Mouse (Mus musculus) forebrain, embryonic 10.5 days (tissue): Measurements from ENCODE around the gene Ccdc88a. TPM values are rescaled to one million over a fixed set of nuclear protein-coding genes. Genes with fewer than 3 reads are reported as not detected.
"Not testable (repeated sequence)": the region's sequence is repeated elsewhere in the genome, so short reads cannot be mapped to it uniquely, and the experiment has no call there.

Experiments used
- DNase-seq: peaks from one replicate; pipeline ENCODE4 v3.0.0-alpha.2; 2017; ENCODE audit warnings: low spot score; ENCODE audit errors: extremely low spot score
- H3K27ac ChIP-seq: fragments of 300-500 bp; sonication (generic); 2 replicates; pipeline ENCODE4 v1.5.1; 2016; ENCODE audit warnings: mild to moderate bottlenecking
- H3K27me3 ChIP-seq: fragments of 300-500 bp; sonication (generic); 2 replicates; pipeline ENCODE4 v1.6.1; 2016; ENCODE audit warnings: mild to moderate bottlenecking; ENCODE audit not compliant: poor library complexity, severe bottlenecking
- H3K36me3 ChIP-seq: fragments of 300-500 bp; sonication (generic); replicated peaks from 2 replicates; pipeline ENCODE4 v1.6.1; 2016; ENCODE audit warnings: mild to moderate bottlenecking, moderate library complexity
- H3K4me1 ChIP-seq: fragments of 300-500 bp; sonication (generic); 2 replicates; pipeline ENCODE4 v1.6.1; 2016
- H3K4me3 ChIP-seq: fragments of 300-500 bp; sonication (generic); 2 replicates; pipeline ENCODE4 v1.5.1; 2016; ENCODE audit warnings: mild to moderate bottlenecking, moderate library complexity
- H3K9me3 ChIP-seq: fragments of 300-500 bp; sonication (generic); 2 replicates; pipeline ENCODE4 v1.6.1; 2016; ENCODE audit warnings: mild to moderate bottlenecking, moderate library complexity
- WGBS: fragments of 180-500 bp; shearing (Covaris S2); methylation state at CpG from one replicate; pipeline ENCODE4 v1.1.7; 2016; 5-methylcytosine and 5-hydroxymethylcytosine counted together
- polyA plus RNA-seq: library from polyadenylated mRNA; unstranded; fragments of >200 nt; fragmentation: Nextera tagmentation; extraction: Ambion mirVana; gene quantifications from 2 replicates; pipeline ENCODE4 v1.2.1, GENCODE M21; 2016

Ccdc88a gene
- polyA plus RNA-seq, 1 experiment from 2014 or later: 36.5 TPM

DNA sequence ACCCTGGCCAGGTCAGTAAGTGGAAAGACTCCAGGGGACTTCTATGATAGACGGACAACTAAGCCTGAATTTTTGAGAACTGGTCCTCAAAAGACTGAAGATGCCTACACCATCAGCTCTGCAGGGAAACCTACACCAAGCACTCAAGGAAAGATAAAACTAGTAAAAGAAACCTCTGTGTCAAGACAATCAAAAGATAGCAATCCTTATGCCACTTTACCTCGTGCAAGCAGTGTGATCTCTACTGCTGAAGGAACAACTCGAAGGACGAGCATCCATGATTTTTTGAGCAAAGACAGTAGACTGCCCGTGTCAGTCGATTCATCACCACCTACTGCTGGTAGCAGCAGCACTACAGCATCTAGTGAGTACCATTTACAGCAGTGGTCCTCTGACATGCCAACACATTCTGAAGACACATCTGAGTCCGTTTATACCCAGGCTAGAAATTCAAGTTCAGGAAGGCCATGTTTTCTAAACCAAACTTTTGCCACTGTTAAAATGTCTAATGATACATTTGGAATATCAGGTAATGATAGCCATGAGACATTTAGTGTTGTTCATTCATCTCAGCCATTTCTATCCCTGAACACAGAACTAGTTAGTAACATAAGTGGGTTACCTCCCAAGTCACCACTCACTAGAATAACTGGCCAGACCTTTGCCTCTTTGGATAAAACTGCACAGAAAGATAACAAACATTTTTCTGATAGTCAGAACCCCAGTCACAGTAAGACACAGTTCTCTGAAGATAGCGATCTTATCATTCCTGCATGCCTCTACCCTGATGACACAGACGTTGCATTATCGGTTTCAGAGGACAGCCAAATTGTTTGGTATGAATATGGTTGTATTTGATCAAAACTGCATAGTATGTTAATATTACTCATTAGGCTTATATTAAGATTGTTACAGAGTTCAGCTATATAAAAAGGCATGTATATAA lies 130.8 kb downstream of the Ccdc88a start:
- Histone ChIP-seq H3K36me3 (peaks cover 51% of the 10 kb centered on the region), H3K9me3 (no peaks in the 10 kb centered on the region), H3K4me1 (no peaks in the 10 kb centered on the region), H3K27me3 (no peaks in the 10 kb centered on the region), H3K27ac (no peak overlapping the region), H3K4me3 (no peak overlapping the region)
- 93% methylated on average over 10 of the region's 10 CpGs for WGBS
- no peak for DNase-seq

DNA sequence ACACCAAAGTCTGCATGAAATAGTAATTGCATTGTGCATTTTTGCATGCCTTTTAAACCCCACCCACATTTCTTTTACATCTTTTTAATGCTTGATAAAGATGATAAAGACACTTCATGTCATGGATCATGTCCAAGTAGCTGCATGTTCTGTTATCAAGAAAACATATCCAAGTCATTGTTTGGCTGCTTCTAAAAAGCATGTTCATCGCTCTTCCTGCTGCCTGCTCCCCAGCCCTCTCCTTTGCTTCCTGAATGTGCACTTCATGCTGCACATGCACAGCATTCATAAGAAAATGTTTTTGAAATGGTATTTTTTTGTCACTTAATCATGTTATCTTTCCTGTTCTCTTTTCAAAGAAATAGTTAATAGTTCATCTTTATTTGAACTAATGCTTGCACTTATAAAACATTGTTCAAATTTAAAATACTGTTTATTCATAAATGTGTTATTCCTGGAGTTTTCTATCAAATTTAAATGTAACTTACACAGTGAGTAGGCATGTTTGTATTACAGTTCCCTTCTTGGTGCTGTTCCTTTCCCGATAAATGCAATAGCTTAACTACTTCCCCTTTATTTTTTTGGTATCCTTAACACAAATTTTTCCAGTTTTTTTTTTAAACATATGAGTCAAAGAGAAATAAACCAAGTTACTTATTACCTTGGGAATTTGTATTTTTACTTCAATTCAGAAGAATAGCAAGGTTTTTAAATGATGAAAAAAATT lies 131.6 kb downstream of the Ccdc88a start:
- Histone ChIP-seq H3K27me3 (no peaks in the 10 kb centered on the region), H3K9me3 (no peaks in the 10 kb centered on the region), H3K36me3 (peaks cover 48% of the 10 kb centered on the region), H3K4me3 (no peak overlapping the region), H3K4me1 (no peaks in the 10 kb centered on the region), H3K27ac (no peak overlapping the region)
- DNase-seq: no peak
- 97% methylated on average over 2 of the region's 2 CpGs for WGBS

DNA sequence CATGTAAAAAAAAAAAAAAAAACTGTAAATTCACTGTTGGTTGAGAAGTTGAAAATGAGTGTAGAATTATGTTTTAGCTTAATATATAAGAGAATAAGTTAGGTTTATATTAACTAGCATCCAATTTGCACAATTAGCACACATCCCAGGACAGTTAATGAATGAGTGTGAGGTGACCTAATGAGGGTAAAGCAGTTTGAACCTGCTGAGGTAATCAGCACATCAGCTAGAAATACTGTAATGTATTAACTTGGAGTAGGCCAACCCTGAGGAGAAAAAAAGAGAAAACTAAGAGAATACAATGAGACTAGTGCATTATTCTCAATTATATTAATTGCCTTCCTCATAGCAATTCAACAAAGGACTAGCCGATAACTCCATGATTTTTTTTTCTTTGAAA lies 136.0 kb downstream of the Ccdc88a start:
- DNase-seq: no peak
- H3K9me3 ChIP-seq: no peaks in the 10 kb centered on the region
- 98% methylated on average over 1 of the region's 1 CpGs for WGBS
- no peak overlapping the region for H3K4me3 ChIP-seq
- H3K27ac ChIP-seq: no peak overlapping the region
- H3K4me1 ChIP-seq: peaks cover 9% of the 10 kb centered on the region
- H3K36me3 ChIP-seq: peaks cover 46% of the 10 kb centered on the region
- no peaks in the 10 kb centered on the region for H3K27me3 ChIP-seq

- Histone ChIP-seq H3K27ac (no peak overlapping the region), H3K27me3 (no peaks in the 10 kb centered on the region), H3K4me1 (peaks cover 10% of the 10 kb centered on the region), H3K9me3 (no peaks in the 10 kb centered on the region), H3K36me3 (peaks cover 27% of the 10 kb centered on the region), H3K4me3 (no peak overlapping the region)
- DNase-seq: no peak
- WGBS: 96% methylated on average over 4 of the region's 4 CpGs
Measured at GRCm38 (mm10) chr11:29512818-29513535, 139.5 kb downstream of the Ccdc88a start.

- Histone ChIP-seq H3K36me3 (peaks cover 27% of the 10 kb centered on the region), H3K4me1 (peaks cover 10% of the 10 kb centered on the region), H3K9me3 (no peaks in the 10 kb centered on the region), H3K27ac (peak overlapping the region; percentile 90), H3K4me3 (peak overlapping the region; percentile 74), H3K27me3 (no peaks in the 10 kb centered on the region)
- WGBS: 29% methylated on average over 10 of the region's 10 CpGs
- DNase-seq: no peak
Measured at GRCm38 (mm10) chr11:29514325-29514681, 140.8 kb downstream of the Ccdc88a start.

DNA sequence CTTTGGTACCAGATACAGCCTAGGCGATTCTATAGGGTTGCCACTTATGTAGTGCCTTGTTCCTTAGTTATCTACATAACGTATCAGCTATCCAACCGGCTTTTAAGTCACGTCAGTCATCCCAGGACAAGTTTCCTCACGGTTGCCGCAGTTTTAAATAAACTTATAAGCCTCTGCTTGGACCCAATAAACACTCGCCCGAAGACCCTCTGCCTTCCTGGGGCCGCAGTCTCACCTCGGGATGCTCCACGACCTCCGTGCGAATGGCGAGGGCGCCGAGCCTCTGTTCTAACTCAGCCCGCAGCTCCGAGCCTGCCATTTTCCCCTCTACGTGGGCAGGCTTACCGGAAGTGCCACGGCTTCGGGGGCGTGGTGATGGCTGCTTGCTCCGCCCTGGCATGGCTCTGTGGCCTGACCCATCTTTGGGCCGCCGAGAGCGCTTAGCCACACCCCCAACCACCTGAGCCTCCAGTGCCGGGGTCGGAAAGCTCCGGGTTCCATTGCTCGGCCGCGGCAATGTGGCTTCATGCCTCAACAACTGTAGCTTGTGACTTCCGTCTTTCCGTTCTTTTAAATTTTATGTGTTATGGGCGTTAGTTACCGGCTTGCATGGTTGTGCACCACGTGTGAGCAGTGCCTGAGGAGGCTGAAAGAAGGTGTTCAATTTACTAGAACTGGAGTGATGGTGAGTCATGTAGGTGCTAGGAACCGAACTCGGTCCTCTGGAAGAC lies 141.4 kb downstream of the Ccdc88a start, which contains the start of gene Prorsd1:
Gene Prorsd1, minus strand, starts transcription at position 352 of the 731 bp plus-strand sequence.
- H3K36me3 ChIP-seq: peaks cover 25% of the 10 kb centered on the region
- peak within 1 kb of the TSS; percentile 74 for H3K4me3 ChIP-seq
- peaks cover 10% of the 10 kb centered on the region for H3K4me1 ChIP-seq
- no peaks in the 10 kb centered on the region for H3K9me3 ChIP-seq
- WGBS: 3% methylated on average over 40 of the region's 40 CpGs
- peak within 1 kb of the TSS; percentile 90 for H3K27ac ChIP-seq
- DNase-seq: peak; percentile 91
- no peaks in the 10 kb centered on the region for H3K27me3 ChIP-seq

GRCm38 (mm10) chr11:29525988-29526794 lies 152.7 kb downstream of the Ccdc88a start, which contains the start of gene Mtif2:
Mtif2 (plus strand) TSS chr11:29526408.
- no peaks in the 10 kb centered on the region for H3K9me3 ChIP-seq
- peak within 1 kb of the TSS; percentile 95 for H3K27ac ChIP-seq
- peaks cover 17% of the 10 kb centered on the region for H3K4me1 ChIP-seq
- 3% methylated on average over 47 of the region's 47 CpGs for WGBS
- H3K36me3 ChIP-seq: peaks cover 14% of the 10 kb centered on the region
- no peaks in the 10 kb centered on the region for H3K27me3 ChIP-seq
- peak within 1 kb of the TSS; percentile 76 for H3K4me3 ChIP-seq
- DNase-seq: peak; percentile 87

DNA sequence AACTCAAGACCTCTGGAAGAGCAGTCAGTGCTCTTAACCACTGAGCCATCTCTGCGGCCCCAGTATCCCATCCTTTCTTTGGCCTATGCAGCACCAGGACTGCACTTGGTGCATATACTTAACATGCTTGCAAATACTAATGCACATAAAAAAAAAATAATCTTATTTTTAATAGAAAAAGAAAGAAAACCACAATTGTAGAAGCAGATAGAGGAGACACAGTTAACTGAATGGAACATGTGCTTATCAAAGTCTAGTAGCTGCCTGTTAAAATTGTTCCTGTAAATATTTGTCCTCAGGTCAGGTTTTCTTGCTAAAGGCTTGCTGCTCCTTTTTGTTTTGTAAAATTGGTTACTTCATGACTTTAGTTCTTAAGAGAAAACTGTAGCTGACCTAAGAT lies 164.7 kb downstream of the Ccdc88a start:
- no peaks in the 10 kb centered on the region for H3K4me1 ChIP-seq
- no peak for DNase-seq
- H3K36me3 ChIP-seq: peaks cover 81% of the 10 kb centered on the region
- H3K27me3 ChIP-seq: no peaks in the 10 kb centered on the region
- H3K27ac ChIP-seq: no peak overlapping the region
- no peak overlapping the region for H3K4me3 ChIP-seq
- 89% methylated on average over 1 of the region's 1 CpGs for WGBS
- no peaks in the 10 kb centered on the region for H3K9me3 ChIP-seq

GRCm38 (mm10) chr11:29544225-29544945 lies 170.9 kb downstream of the Ccdc88a start:
- no peak for DNase-seq
- no peaks in the 10 kb centered on the region for H3K27me3 ChIP-seq
- no peak overlapping the region for H3K4me3 ChIP-seq
- peaks cover 16% of the 10 kb centered on the region for H3K4me1 ChIP-seq
- WGBS: 83% methylated on average over 3 of the region's 3 CpGs
- H3K36me3 ChIP-seq: peaks cover 70% of the 10 kb centered on the region
- no peak overlapping the region for H3K27ac ChIP-seq
- H3K9me3 ChIP-seq: no peaks in the 10 kb centered on the region

- H3K27ac ChIP-seq, DNase-seq, H3K27me3 ChIP-seq, H3K4me3 ChIP-seq, H3K9me3 ChIP-seq: not testable (repeated sequence)
- 85% methylated on average over 4 of the region's 4 CpGs for WGBS
- Histone ChIP-seq H3K4me1 (peaks cover 16% of the 10 kb centered on the region), H3K36me3 (peaks cover 64% of the 10 kb centered on the region)
Measured at GRCm38 (mm10) chr11:29545150-29545752, 171.8 kb downstream of the Ccdc88a start.

DNA sequence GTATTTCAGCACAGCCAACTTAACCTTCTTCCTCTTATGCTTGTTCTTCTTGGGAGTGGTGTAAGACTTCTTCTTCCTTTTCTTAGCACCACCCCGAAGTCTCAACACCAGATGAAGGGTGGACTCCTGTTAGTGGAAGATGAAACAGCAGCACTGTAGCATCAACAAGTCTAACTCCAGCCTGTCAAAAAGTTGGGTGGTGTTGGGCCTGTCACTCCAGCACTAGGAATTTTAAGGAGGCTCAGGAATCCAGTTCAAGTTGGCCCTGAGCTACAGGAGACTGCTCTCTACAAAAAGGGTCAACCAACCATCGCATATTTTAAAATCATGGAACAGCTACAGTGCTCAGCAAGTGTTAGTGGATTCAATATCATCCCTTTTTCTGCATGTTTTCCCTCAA lies 172.8 kb downstream of the Ccdc88a start:
- peak overlapping the region; percentile 96 for H3K27ac ChIP-seq
- not testable (repeated sequence) for DNase-seq, H3K9me3 ChIP-seq, H3K27me3 ChIP-seq
- peak overlapping the region; percentile 80 for H3K4me3 ChIP-seq
- H3K4me1 ChIP-seq: peaks cover 16% of the 10 kb centered on the region
- 94% methylated on average over 2 of the region's 2 CpGs for WGBS
- peaks cover 55% of the 10 kb centered on the region for H3K36me3 ChIP-seq
